Mouse (Mus musculus) stomach, embryonic 16.5 days (tissue): ENCODE data around the gene Tulp4. TPM values are rescaled to one million over a fixed set of nuclear protein-coding genes. Genes with fewer than 3 reads are reported as not detected.
"Not testable (repeated sequence)": the region's sequence is repeated elsewhere in the genome, so short reads cannot be mapped to it uniquely, and the experiment has no call there.

Experiments
- ATAC-seq: fragments of 200-750 bp; cut with Nextera tagmentation; 2 replicates; pipeline ENCODE4 v1.8.0; 2017; ENCODE audit warnings: moderate number of reproducible peaks, moderate TSS enrichment; ENCODE audit not compliant: insufficient read depth, low FRiP score
- H3K27ac ChIP-seq: fragments of 300-500 bp; sonication (generic); 2 replicates; pipeline ENCODE4 v1.5.1; 2014; ENCODE audit warnings: low read length
- H3K27me3 ChIP-seq: fragments of 300-500 bp; sonication (generic); 2 replicates; pipeline ENCODE4 v1.6.1; 2014; ENCODE audit warnings: low read length, control low read depth, mixed read lengths; ENCODE audit not compliant: control insufficient read depth, insufficient read depth
- H3K36me3 ChIP-seq: fragments of 300-500 bp; sonication (generic); 2 replicates; pipeline ENCODE4 v1.6.1; 2014; ENCODE audit warnings: low read length; ENCODE audit not compliant: control insufficient read depth, insufficient read depth
- H3K4me1 ChIP-seq: fragments of 300-500 bp; sonication (generic); 2 replicates; pipeline ENCODE4 v1.6.1; 2014; ENCODE audit warnings: low read length, control low read depth, mixed read lengths; ENCODE audit not compliant: control insufficient read depth, insufficient read depth
- H3K4me2 ChIP-seq: fragments of 300-500 bp; sonication (generic); 2 replicates; pipeline ENCODE4 v1.6.1; 2014; ENCODE audit warnings: low read depth, low read length, mixed read lengths
- H3K4me3 ChIP-seq: fragments of 300-500 bp; sonication (generic); replicated peaks from 2 replicates; pipeline ENCODE4 v1.5.1; 2014; ENCODE audit warnings: mild to moderate bottlenecking, low read length
- H3K9ac ChIP-seq: fragments of 300-500 bp; sonication (generic); 2 replicates; pipeline ENCODE4 v1.6.1; 2014; ENCODE audit warnings: low read length
- H3K9me3 ChIP-seq: fragments of 300-500 bp; sonication (generic); replicated peaks from 2 replicates; pipeline ENCODE4 v1.6.1; 2016; ENCODE audit warnings: low read length, control low read depth; ENCODE audit not compliant: control insufficient read depth
- WGBS: fragments of 180-500 bp; shearing (Covaris S2); extraction: QIAGEN DNeasy Blood & Tissue Kit; methylation state at CpG from one replicate; pipeline ENCODE4 v1.1.7; 2014; 5-methylcytosine and 5-hydroxymethylcytosine counted together
- polyA plus RNA-seq: library from polyadenylated mRNA; unstranded; fragments of >200 nt; fragmentation: Nextera tagmentation; extraction: Ambion mirVana; gene quantifications from 2 replicates; pipeline ENCODE4 v1.2.1, GENCODE M21; 2015

Tulp4 gene
- polyA plus RNA-seq, 1 experiment from 2014 or later: 54.4 TPM

DNA sequence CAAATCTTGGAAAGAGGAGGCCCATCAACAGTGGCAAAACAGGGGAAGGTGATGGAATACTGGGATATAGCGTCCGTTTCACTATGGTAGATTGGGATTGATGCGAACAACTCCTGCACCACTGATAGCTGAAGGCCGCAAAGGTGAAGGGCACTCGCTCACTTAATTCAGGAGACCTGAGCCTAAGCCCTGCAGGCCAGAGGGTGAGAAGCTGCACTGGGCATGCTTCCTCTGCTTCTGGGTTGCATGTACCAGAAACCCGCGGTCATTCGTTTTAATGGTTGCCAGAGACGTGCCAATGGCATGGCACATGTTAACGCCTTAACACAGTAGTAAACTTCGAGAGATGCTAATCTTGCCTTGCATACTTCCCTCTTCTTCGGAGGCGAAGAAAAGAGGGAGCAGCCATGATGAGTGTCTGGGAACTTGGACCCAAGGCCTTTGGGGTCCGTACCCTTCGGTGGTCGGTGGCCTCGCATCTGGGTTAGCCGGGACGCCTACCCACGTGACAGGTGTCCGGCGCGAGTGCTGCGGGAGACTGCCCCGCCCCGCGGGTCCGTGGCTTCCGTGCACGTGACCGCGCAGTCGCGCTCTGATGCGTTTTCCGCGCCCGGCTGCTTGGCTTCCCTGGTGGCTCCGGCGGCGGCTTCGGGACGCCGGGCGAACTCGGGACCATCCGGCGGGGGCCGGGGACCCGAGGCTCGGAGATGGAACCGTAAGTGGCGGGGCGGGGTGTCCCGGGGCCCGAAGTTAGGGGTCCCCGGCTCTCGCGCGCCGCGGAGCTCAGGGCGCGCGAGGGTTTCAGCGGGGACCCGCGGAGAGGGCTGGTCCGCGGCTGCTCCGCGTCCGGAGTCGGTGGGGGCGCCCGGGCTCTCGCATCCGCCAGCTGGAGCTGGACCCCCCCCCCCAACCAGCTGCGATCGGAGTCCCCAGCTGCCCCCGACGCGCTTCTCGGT lies 163.9 kb downstream of the Tulp4 start:
- not testable (repeated sequence) for H3K27ac ChIP-seq, H3K9me3 ChIP-seq
- WGBS: 2% methylated on average over 55 of the region's 84 CpGs

DNA sequence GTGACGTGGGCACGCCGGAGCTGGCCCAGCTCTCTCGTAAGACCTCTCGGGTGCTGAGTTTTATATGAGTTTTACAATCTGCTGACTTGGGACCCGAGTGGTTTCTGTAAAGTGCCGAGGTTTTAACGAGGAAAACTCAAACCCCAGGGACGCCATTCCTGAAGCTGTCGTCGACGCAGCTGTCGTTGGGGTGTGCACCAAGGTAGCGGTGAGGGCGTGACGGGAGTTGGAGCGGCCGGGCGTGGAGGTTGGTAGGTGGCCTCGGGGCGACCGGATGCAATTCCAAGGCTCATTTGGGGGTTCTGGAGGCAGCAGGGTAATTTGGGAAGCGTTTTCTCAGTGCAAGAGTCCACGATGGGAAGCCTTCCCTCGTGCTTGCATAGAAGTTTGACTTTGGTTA lies 164.6 kb downstream of the Tulp4 start:
- peak overlapping the region; percentile 50 for H3K4me3 ChIP-seq
- H3K27ac ChIP-seq, H3K9me3 ChIP-seq, H3K4me1 ChIP-seq, H3K36me3 ChIP-seq, H3K27me3 ChIP-seq: not testable (repeated sequence)
- WGBS: under 1% methylated on average over 23 of the region's 25 CpGs
- peak overlapping the region; percentile 73 for H3K9ac ChIP-seq
- 0 out of 2 replicates have a peak, but pooled peaks have one; percentile 14 for ATAC-seq
- peak overlapping the region; percentile 56 for H3K4me2 ChIP-seq

More for the DNA sequence above, 163.9 kb downstream of the Tulp4 start:
- H3K36me3 ChIP-seq, H3K4me1 ChIP-seq, H3K27me3 ChIP-seq: not testable (repeated sequence)
- H3K4me2 ChIP-seq: peak overlapping the region; percentile 56
- H3K4me3 ChIP-seq: peak overlapping the region; percentile 50
- H3K9ac ChIP-seq: peak overlapping the region; percentile 73
- ATAC-seq: peak; percentile 90

GRCm38 (mm10) chr17:6271970-6272369 lies 165.7 kb downstream of the Tulp4 start:
- WGBS: 87% methylated on average over 6 of the region's 6 CpGs
- H3K36me3 ChIP-seq, H3K4me1 ChIP-seq, H3K27me3 ChIP-seq, H3K4me2 ChIP-seq, H3K9me3 ChIP-seq, H3K27ac ChIP-seq, H3K4me3 ChIP-seq, ATAC-seq, H3K9ac ChIP-seq: not testable (repeated sequence)

- H3K9me3 ChIP-seq, H3K36me3 ChIP-seq, H3K27me3 ChIP-seq, H3K27ac ChIP-seq, H3K4me1 ChIP-seq, H3K4me2 ChIP-seq, H3K9ac ChIP-seq, ATAC-seq, H3K4me3 ChIP-seq: not testable (repeated sequence)
- WGBS: 93% methylated on average over 4 of the region's 6 CpGs
These were observed 168.5 kb downstream of the Tulp4 start for GRCm38 (mm10) chr17:6274693-6275092.

GRCm38 (mm10) chr17:6279205-6279604 lies 173.0 kb downstream of the Tulp4 start:
- H3K4me2 ChIP-seq, H3K36me3 ChIP-seq, H3K27ac ChIP-seq, H3K4me3 ChIP-seq, H3K4me1 ChIP-seq, H3K9ac ChIP-seq, H3K9me3 ChIP-seq, H3K27me3 ChIP-seq: not testable (repeated sequence)
- peak; percentile 93 for ATAC-seq
- 51% methylated on average over 8 of the region's 8 CpGs for WGBS

DNA sequence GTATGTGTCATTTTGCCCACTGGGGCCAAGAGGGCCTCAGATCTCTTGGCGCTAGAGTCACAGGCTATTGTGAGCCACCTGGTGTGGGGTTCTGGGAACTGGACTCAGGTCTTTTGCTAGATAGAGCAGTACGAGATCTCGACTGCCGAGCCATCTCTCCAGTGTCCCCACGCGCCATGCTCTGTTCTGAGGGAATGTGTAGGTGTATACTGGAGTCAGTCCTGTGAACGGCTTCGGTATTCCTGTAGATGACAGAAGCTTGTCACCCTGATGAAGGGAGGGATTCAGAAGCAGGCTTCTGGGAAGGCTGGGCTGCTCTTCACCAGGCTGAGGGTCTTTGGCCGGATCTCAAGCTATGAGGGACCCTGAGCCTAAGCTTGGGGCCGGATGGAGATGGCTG lies 173.5 kb downstream of the Tulp4 start:
- not testable (repeated sequence) for H3K4me1 ChIP-seq, H3K27me3 ChIP-seq, ATAC-seq, H3K9ac ChIP-seq, H3K4me3 ChIP-seq, H3K27ac ChIP-seq, H3K36me3 ChIP-seq, H3K4me2 ChIP-seq, H3K9me3 ChIP-seq
- 90% methylated on average over 7 of the region's 10 CpGs for WGBS

DNA sequence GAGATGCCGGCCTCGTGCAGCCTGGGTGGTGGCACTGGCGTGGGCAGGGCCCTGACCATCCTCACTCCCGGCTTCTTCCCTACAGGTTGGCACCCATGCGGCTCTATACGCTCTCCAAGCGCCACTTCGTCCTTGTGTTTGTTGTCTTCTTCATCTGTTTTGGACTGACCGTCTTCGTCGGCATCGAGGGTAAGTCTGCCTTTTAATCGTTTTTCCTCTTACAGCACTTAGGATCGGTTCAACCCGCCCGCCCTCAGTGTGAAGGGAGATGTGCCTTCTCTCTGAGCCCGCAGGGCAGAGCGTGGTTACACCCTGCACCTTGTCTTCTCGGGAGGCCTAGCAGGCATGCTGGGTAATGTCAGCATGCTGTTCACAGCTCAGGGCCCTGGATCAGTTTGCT lies 174.3 kb downstream of the Tulp4 start:
- not testable (repeated sequence) for H3K27ac ChIP-seq, H3K36me3 ChIP-seq, H3K4me3 ChIP-seq, ATAC-seq, H3K4me2 ChIP-seq, H3K27me3 ChIP-seq, H3K9ac ChIP-seq, H3K9me3 ChIP-seq, H3K4me1 ChIP-seq
- WGBS: 92% methylated on average over 15 of the region's 19 CpGs

DNA sequence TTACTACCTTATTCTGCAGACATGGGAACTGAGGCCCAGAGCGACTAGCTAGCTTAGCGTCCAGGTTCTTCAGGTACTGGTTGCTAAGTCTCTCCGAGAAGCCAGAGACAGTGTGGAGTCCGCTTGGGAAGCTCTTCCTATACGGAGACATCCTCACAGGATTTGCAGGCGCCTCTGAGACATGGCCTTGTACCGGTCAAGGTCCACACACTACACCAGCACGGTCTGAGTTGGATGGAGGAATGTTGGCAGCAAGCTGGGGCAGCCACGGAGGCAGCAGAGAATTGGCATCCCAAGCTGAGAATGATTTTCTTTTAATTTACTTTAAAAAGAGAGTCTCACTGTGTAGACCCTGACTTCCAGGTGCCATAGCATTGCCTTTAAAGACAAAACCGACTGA lies 176.9 kb downstream of the Tulp4 start:
- not testable (repeated sequence) for H3K36me3 ChIP-seq, H3K4me1 ChIP-seq, H3K27ac ChIP-seq, ATAC-seq, H3K27me3 ChIP-seq, H3K9ac ChIP-seq, H3K4me2 ChIP-seq, H3K9me3 ChIP-seq, H3K4me3 ChIP-seq
- 96% methylated on average over 7 of the region's 10 CpGs for WGBS

- H3K4me3 ChIP-seq, ATAC-seq, H3K4me2 ChIP-seq, H3K4me1 ChIP-seq, H3K36me3 ChIP-seq, H3K9ac ChIP-seq, H3K27me3 ChIP-seq, H3K27ac ChIP-seq, H3K9me3 ChIP-seq: not testable (repeated sequence)
- 89% methylated on average over 5 of the region's 5 CpGs for WGBS
These were observed 179.9 kb downstream of the Tulp4 start for GRCm38 (mm10) chr17:6286169-6286568.
